Mouse (Mus musculus) ES-Bruce4 (cell line): ENCODE data around the gene Tfam.

Source experiments
- CTCF ChIP-seq: IDR thresholded peaks from one replicate; pipeline ENCODE4 v1.8.1; 2011; ENCODE audit warnings: low read depth, low read length
- EP300 ChIP-seq: IDR thresholded peaks from 2 replicates; pipeline ENCODE4 v1.6.1; 2011; ENCODE audit warnings: low read depth, low read length; ENCODE audit not compliant: insufficient read depth
- POLR2A ChIP-seq: IDR thresholded peaks from one replicate; pipeline ENCODE4 v1.8.1; 2011; ENCODE audit warnings: low read length; ENCODE audit not compliant: insufficient read depth

DNA sequence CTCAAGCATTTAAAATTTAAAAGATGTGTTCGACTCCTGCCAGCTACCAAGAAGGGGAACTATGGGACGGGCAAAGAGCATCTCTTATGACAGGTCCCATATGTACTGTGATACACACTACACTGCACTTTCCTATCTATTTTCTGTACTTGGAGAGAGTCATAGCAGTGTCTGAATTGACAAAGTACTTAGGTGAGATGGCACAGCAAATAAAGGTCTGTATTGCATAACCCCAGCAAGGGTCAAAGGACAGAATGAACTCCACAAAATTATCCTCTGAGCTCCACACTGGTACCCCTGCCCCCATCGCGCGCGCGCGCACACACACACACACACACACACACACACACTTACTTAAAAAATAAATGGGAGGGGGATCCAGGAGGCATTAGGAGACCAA, 4.0 kb downstream of the Tfam start:
- TF ChIP-seq POLR2A (no peak), CTCF (no peak), EP300 (no peak)
